33 mouse cellular contexts compared by ENCODE assay signal in genomic region chr3:30404821-30405220, GRCm38 (mm10).
"Had no signal": no experiment of that assay in that cellular context is flagged by ENCODE, and none has a peak within 500 bp of the region (broad histone marks: within the 10 kb centered on the region; RNA-seq: fewer than 3 reads in every experiment).

No protein-coding gene starts in this region.

- H3K4me3 ChIP-seq: limb, embryonic 10.5 days; limb, embryonic 12.5 days; limb, embryonic 13.5 days; limb, embryonic 15.5 days; liver, embryonic 12.5 days; liver, embryonic 13.5 days; liver, embryonic 15.5 days; lung, embryonic 15.5 days; megakaryocyte, embryonic 14.5 days; midbrain, embryonic 10.5 days; midbrain, embryonic 12.5 days; midbrain, embryonic 13.5 days; midbrain, embryonic 15.5 days; myocyte; neural tube, embryonic 12.5 days; neural tube, embryonic 13.5 days had no signal

- H3K9ac ChIP-seq: limb, embryonic 12.5 days; limb, embryonic 13.5 days; limb, embryonic 15.5 days; liver, embryonic 12.5 days; liver, embryonic 13.5 days; liver, embryonic 14.5 days; liver, embryonic 15.5 days; liver, postnatal 0 days; lung, embryonic 14.5 days; lung, embryonic 15.5 days; midbrain, embryonic 12.5 days; midbrain, embryonic 13.5 days; midbrain, embryonic 15.5 days; neural tube, embryonic 12.5 days; neural tube, embryonic 13.5 days had no signal

- H3K27me3 ChIP-seq: limb, embryonic 12.5 days; limb, embryonic 13.5 days; limb, embryonic 15.5 days; liver, embryonic 12.5 days; liver, embryonic 13.5 days; liver, embryonic 15.5 days; lung, embryonic 15.5 days; megakaryocyte, embryonic 14.5 days; midbrain, embryonic 12.5 days; midbrain, embryonic 13.5 days; midbrain, embryonic 15.5 days; neural tube, embryonic 12.5 days; neural tube, embryonic 13.5 days had no signal

- H3K9me3 ChIP-seq: limb, embryonic 10.5 days; limb, embryonic 12.5 days; limb, embryonic 13.5 days; limb, embryonic 15.5 days; liver, embryonic 12.5 days; liver, embryonic 13.5 days; liver, embryonic 15.5 days; lung, embryonic 15.5 days; megakaryocyte, embryonic 14.5 days; midbrain, embryonic 10.5 days; midbrain, embryonic 12.5 days; midbrain, embryonic 13.5 days; midbrain, embryonic 15.5 days; neural tube, embryonic 12.5 days; neural tube, embryonic 13.5 days had no signal

- ATAC-seq: liver, embryonic 12.5 days; liver, postnatal 0 days; lung, postnatal 0 days; midbrain, embryonic 13.5 days; midbrain, embryonic 15.5 days; midbrain, embryonic 16.5 days had no signal

- DNase-seq: left cerebral cortex, postnatal 4 days; liver; liver, embryonic 13.5 days; liver, postnatal 0 days; lung, adult 18-20 months; lung, adult 2 months; lung, embryonic 14.5 days; lung, postnatal 10 days; lung, postnatal 14 days; lung, postnatal 36 days; lung, postnatal 4 days; midbrain, embryonic 14.5 days had no signal

- H3K27ac ChIP-seq: limb, embryonic 10.5 days; limb, embryonic 12.5 days; limb, embryonic 13.5 days; limb, embryonic 15.5 days; liver, embryonic 12.5 days; liver, embryonic 13.5 days; liver, embryonic 14.5 days; liver, embryonic 15.5 days; lung, embryonic 15.5 days; macrophage; midbrain, embryonic 10.5 days; midbrain, embryonic 12.5 days; midbrain, embryonic 13.5 days; midbrain, embryonic 15.5 days; neural tube, embryonic 12.5 days; neural tube, embryonic 13.5 days had no signal

- H3K4me2 ChIP-seq: limb, embryonic 12.5 days; limb, embryonic 13.5 days; limb, embryonic 15.5 days; liver, embryonic 11.5 days; liver, embryonic 12.5 days; liver, embryonic 13.5 days; liver, embryonic 15.5 days; lung, embryonic 14.5 days; lung, embryonic 15.5 days; midbrain, embryonic 11.5 days; midbrain, embryonic 12.5 days; midbrain, embryonic 13.5 days; midbrain, embryonic 15.5 days; neural tube, embryonic 12.5 days; neural tube, embryonic 13.5 days had no signal

- H3K4me1 ChIP-seq: limb, embryonic 15.5 days; liver, embryonic 12.5 days; liver, embryonic 13.5 days; liver, embryonic 15.5 days; lung, embryonic 15.5 days; megakaryocyte, embryonic 14.5 days; midbrain, embryonic 12.5 days; midbrain, embryonic 13.5 days; midbrain, embryonic 15.5 days; neural tube, embryonic 12.5 days; neural tube, embryonic 13.5 days had no signal

- H3K36me3 ChIP-seq: limb, embryonic 12.5 days; limb, embryonic 13.5 days; limb, embryonic 15.5 days; liver, embryonic 12.5 days; liver, embryonic 13.5 days; liver, embryonic 15.5 days; lung, embryonic 15.5 days; midbrain, embryonic 10.5 days; midbrain, embryonic 12.5 days; midbrain, embryonic 13.5 days; midbrain, embryonic 15.5 days; neural tube, embryonic 12.5 days; neural tube, embryonic 13.5 days had no signal
